Mouse (Mus musculus) thymus, postnatal 4 days (tissue): ENCODE data around the gene Slc44a1.

ENCODE experiments used
- DNase-seq: peaks from one replicate; pipeline ENCODE4 v3.0.0; 2021

The Slc44a1 gene

DNA sequence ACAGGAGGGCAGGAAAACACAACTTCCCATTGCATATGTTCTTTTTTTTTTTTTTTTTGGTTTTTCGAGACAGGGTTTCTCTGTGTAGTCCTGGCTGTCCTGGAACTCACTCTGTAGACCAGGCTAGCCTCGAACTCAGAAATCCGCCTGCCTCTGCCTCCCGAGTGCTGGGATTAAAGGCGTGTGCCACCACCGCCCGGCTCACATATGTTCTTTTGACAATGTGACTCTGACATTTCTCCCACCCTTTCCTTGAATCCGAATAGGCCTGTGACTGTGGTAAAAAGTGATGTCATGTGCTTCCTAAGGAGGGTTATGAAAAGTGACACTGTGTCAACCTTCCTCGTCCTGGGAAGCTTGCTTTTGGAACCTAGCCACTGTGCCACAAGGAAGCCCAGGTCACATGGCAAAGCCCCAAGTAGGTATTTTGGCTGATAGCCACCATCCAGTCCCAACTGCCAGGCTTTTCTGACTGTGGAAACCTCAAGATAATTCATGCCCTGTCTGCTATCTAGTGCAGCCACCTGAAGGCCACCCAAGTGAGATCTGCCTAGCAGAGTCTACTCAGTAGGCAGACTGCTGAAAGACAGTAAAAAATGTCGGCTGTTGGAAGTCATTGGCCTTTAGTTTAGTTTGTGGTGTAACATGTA lies 8.5 kb upstream of the Slc44a1 start:
- no peak for DNase-seq

GRCm38 (mm10) chr4:53437110-53437755 lies 3.0 kb upstream of the Slc44a1 start:
- no peak for DNase-seq

DNA sequence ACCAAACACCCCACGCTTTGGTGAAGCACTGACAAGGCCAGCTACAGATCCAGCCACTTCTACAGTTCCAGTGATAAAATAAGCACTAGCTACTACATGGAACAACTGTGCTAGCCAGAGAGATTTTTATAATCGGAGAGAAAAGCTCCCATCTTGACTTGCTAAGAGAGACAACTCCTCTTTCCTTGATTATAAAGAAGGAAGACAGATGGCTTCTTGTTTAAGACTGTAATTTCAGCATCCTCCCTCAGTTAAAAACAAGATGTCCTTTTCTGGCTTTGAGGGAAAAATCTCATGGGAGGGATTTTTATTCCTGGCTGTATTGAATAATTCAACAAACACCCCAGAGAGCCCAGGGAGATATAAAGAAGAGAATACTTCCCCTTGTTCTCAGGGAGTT lies 1.8 kb upstream of the Slc44a1 start:
- no peak for DNase-seq

- DNase-seq: no peak
Measured at GRCm38 (mm10) chr4:53438836-53439480, 1.3 kb upstream of the Slc44a1 start.

GRCm38 (mm10) chr4:53439636-53440009 lies 590 bp upstream of the Slc44a1 start:
- DNase-seq: no peak

- peak; percentile 46 for DNase-seq
Measured at GRCm38 (mm10) chr4:53440816-53441571, 781 bp downstream of the Slc44a1 start.

GRCm38 (mm10) chr4:53441683-53442082 lies 1.5 kb downstream of the Slc44a1 start:
- no peak for DNase-seq

GRCm38 (mm10) chr4:53446216-53446615 lies 6.0 kb downstream of the Slc44a1 start:
- DNase-seq: no peak

DNA sequence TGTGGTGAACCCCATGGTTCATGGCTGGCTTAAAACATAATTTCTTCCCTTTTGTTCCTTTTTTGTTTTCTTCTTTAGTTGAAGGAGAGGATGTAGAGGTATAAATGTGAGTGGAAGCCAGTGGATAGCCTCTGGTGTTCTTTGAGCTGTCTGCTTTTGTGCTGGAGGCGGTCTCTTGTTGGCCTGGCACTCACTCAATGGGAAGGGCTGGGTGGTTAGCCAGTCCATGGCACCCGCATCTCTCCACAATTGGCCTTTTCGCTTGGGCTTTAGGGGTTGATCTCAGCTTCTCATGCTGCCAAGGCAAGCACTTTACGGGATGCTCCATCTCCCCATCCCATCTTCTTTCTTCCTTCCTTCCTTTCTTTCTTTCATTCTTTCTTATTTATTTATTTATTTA lies 7.6 kb downstream of the Slc44a1 start:
- DNase-seq: no peak

DNA sequence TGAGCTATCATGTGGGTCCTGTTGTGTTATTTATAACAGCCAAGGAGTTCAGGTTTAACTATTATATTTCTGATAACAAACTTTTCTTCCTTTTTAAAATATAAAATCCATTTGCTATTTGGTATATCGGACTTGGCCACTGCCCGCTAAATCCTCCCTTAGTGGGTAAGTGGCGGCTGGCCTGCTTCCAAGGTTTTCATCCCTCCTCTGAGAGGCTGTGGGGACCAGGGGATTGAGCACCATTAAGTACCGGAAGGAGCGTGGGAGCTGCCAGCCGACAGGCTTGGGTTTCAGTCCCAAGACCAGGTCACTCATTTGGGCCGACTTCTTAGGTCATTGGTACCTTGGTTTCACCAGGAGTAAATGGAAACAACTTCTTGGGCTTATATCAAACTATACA lies 10.5 kb downstream of the Slc44a1 start:
- DNase-seq: no peak

DNA sequence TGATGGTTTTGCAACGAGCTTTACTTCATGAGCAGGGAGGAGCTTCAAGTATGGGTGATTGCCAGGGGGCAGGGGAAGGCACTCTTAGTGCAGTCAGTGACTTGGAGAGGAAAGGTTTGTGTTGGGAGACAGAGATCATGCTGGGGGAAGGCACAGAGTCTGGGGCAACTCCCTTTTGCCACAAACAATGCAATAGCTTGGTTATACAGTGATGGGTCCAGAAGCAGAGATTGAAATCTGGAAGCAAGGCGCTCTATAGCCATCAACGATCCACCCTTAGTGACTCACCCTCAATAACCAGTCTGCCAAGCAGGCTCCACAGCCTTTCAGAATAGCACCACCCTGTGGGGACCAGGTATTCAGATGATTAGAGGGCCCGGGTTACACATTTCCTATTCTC lies 11.7 kb downstream of the Slc44a1 start:
- peak; percentile 21 for DNase-seq

DNA sequence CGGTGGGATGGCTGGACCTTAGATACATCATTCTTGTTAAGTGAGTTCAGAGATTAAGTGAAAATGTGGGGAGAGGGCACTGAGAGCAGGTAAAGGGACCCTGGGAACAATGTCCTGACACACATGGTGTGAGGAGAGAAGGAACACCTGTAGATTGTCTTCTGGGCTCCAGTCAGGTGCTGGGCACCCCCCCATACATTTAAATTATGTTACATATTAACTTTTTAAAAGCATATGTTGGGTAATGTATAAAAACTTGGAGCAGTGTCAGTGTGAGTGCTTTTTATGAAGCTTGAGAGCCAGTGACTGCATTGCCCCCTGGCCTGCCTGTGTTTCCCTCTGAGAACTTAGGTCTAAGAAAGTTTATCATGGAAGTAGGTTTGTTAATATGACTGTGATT lies 12.2 kb downstream of the Slc44a1 start:
- no peak for DNase-seq

GRCm38 (mm10) chr4:53452976-53453889 lies 13.0 kb downstream of the Slc44a1 start:
- no peak for DNase-seq

DNA sequence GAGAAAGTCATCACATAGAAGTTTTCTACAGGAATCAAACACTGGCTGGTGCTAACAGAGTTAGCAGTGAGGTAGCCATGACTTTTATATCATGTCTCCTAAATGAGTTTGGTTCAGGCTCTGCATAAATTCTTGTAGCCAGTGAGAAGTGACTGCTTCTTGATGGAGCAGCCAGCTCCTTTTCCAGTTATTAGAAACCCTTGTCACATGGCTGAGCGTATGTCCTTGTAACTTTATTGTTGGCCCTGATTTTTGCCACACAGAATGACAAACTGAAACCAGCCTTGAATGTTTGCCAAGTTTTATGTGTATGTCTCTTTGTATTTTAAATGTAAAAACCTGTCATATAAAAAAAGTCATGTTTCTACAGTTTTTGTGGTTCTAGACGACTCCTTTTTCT lies 15.7 kb downstream of the Slc44a1 start:
- DNase-seq: no peak

DNA sequence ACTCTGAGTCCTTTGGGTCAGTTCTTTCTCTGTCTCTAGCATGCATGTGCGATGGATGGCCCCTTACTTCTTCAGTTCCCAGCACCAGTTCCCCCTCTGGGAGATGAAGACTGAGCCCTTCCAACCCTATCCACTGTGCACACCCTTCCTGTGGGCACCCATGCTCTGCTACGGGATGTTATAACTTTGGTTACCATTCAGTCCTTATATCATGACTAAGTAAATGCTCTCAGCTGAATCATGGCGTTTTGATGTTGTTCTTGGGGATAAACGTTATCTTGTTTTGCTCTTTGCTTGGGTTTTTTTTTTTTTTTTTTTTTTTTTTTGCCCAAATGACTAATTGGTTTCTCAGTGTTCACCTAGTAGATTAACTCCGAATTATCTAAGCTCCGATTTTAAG lies 16.4 kb downstream of the Slc44a1 start:
- DNase-seq: no peak

DNA sequence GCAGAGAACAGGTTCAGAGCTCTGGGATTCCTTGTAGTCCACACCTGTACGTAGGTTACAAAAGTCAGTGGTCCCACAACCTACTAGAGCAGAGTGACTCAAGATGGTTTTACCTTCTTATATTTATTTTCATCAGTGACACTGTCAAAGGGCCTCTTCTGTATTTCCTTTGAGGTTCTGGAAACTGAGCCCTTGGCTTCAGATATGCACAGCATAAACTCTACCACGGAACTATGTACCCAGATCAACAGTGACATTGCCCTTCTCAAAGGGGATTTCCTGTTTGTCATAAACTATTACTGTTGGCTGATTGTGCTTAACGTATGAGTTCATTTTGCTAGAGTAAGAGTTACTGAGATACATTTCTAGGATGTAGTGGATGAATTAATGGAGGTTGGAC lies 18.3 kb downstream of the Slc44a1 start:
- no peak for DNase-seq

GRCm38 (mm10) chr4:53459697-53460096 lies 19.5 kb downstream of the Slc44a1 start:
- no peak for DNase-seq

GRCm38 (mm10) chr4:53461026-53461425 lies 20.8 kb downstream of the Slc44a1 start:
- no peak for DNase-seq

DNA sequence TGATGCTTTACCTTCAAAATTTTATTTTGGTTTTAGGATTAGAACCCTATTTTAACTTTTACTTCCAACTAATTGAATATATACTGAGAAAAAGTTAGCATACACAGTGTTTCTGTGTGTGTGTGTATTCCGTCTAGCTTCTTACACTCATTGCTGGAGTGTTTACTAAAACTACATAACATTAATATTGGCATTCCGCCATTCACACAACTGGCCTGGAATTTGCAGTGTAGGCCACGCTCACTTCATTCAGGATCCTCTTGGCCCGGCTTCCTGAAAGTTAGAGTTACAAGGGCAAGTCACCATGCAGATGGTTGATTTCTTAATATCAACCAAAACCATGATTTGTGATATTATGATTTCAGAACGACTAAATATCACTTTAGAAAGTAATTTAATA lies 21.9 kb downstream of the Slc44a1 start:
- no peak for DNase-seq

DNA sequence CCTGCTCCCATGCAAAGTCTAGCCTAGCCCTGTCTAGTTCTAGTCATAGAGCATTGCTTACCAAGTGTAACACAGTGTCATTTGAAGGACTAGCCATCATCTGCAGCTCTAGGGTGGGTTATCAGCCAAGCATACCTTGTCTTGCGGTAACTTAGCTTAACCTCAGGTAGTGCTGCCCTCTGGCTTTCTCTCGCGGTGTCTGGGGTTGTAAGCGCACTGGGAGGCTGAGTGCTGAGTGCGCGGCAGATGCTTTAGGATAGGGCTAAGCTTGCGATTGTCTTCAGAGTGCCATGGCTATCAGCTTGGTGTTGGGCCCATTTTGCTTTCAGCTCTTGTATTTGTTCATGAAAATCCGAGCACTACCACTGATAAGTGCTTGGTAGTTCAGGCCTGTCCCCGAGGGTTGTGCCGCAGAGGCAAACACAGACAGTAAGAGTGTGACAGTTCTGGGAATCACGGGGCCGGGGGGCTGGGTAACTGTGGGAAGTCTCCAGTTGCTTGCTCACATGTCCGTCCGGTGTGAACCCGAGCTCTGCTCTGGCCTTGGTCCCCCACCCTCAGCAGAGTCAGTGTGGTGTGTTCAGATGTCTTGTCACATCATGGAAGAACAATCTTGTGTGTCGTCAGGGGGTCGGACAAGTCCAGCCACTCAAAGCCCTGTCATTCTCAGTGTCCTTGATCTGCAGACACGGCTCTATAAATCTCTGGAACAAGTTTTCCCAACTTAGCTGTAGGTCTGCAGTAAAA lies 22.5 kb downstream of the Slc44a1 start:
- no peak for DNase-seq

DNA sequence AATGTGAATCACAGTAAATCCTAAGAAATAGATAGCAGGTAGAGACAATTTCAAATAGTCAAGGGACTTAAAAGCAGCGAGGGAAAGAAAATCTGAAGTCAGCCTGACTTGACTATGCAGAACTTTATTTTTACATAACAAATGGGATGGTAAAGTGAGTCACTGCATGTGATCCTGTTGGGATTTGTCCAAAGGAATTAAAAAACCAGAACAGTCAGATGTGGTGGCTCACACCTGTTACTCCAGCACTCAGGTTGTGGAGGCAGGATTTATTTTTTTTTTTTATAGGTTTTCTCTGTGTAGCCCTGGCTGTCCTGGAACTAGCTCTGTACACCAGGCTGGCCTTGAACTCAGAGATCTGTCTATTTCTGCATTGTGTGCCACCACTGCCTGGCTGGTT lies 25.7 kb downstream of the Slc44a1 start:
- DNase-seq: no peak

DNA sequence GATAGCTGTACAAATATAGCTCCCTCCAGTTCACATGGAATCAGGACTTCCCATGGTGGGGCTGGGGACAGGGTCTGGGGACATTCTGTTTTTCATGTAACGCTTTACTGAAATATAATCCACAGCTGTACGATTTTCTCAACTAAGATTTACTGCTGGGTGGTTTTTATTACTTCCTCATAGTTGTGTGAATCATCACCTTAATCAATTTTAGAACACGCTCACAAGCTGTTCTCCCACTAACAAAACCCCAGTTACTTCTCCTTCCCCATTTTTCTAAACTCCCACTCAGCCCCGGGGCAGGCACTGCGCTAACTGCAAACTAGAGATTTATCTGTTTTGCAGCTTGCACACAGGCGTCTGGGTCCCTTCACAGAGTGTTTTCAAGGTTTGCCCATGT lies 28.8 kb downstream of the Slc44a1 start:
- DNase-seq: no peak
